Mouse (Mus musculus) right cerebral cortex, postnatal 25 days (tissue): ENCODE measurements at regions not wholly inside any gene's neighbourhood (a gene's known extent, or its start where the extent isn't known, plus 50 kb on each side); places are given as distances from the start of the nearest gene placed in this dataset.

Source experiments
- DNase-seq: peaks from one replicate; pipeline ENCODE4 v3.0.0; 2022

DNA sequence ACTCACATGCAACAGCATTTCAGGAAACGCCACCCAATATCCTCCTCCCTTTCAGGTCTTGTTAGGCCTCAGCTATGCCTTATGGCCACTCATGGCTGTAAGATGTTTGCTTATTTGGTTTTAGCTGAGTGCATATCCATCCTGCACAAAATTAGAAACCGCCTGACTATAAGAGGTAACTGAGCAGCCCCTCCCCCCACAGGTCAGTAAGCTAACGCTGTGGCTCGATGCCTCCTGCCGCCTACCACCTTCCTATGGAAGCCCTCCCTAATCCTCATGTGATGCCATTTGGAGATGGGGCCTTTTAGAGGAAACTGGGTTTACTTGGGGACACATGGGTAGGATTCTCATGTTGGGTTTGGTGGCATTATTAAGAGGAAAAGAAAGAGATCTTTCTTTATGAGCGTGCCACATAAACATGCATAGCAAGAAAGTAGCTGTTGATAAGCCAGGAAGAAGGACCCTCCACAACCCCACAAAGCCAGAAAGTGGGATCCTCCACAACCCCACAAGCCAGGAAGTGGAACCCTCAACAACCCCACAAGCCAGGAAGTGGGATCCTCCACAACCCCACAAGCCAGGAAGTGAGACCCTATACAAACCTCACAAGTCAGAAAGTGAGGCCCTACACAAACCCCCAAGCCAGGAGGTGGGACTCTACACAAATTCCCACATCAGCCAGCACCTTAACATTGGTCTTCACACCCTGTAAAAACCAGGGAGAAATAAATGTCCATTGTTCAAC is 134.5 kb downstream of the Tmem17 start:
- no peak for DNase-seq

DNA sequence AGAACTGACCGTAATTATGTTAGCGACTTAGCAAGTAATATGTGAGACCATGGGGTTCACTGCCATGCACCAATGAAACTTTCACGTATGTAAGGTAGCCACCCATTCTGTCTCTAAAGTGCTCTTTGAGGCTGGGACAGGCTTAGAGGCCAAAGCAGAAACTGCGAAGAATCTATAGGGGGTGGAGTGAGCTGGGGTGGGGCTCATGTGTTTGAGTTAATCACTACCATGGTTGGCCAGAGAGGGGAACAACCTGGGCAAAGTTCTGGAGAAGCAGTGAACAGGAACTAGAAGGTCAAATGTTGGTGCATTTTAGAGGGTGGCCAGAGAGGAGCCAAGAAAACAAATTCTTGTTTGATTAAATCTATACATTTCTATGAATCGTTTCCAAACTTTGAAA is 136.4 kb downstream of the Tmem17 start:
- DNase-seq = no peak

DNA sequence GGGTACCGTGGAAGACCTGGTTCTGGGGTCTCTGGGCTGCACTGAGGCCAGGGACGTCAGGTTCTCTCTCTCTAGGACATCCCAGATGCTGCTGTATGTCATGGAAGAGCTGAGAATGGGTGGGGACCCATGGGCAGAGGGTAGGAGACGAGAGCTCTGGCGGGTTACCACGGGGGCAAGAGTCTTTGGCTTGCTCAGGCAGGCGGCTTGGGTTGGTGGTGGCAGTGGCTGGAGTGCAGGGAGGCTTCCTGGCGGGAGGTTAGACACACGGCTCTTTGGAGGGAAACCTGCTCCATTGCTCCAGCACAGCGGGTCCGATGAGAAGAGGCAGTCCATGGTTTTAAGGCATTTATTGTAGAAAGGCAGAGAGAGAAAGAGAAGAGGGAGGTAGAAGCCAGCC is 138.9 kb downstream of the Tmem17 start:
- no peak for DNase-seq

DNA sequence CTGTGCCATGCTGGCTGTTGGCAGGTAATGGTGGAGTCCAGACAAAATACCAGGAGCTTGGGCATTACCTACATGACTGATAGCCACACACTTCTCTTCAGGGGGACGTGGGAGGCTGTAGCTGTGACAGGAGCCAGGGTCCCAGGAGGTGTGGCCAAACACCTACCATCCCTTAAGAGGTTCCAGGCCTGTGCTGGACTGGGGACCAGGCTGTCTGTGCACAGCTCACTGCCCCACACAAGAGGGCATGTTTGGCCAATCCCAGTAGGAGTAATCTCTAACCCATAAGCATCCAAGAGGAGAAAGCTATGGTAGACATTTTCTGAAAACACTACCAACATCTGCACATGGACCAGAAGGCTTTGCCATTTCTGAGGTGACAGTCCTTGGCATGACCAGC is 139.4 kb downstream of the Tmem17 start:
- no peak for DNase-seq

DNA sequence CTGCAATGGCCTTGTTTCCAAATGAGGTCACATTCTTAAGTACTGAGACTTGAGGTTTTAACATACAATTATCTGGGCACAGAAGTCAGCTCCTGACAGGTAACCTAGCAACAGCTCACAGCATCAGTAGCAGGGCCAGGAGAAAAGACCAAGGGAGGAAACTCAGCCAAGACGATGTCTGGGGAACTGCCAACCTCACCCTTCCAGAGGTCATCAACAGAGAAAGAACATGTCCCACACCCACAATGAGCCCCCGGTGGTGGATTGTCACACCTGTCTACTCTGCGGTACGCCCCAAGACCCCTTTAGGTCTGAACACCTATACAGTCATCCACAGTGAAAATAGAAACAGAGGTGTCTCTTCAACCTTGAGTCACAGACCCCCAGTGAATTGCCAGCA is 140.0 kb downstream of the Tmem17 start:
- no peak for DNase-seq

DNA sequence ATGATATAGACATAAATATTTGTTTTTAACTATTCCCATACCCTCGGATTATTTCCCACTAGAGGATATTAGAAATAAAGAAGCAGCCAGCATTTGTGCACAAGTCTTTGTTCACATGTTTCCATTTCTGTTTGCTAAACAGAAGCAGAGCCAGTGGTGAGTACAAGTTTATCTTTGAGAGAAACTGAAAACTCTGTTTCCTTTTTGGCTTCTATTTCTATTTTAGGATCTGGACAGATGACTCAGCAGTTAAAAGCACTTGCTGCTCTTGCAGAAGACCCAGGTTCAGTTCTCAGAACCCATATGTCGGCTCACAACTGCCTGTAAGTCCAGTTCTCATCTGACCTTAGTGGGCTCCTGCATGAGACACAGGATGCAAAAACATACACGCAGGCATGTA is 141.0 kb downstream of the Tmem17 start:
- no peak for DNase-seq

DNA sequence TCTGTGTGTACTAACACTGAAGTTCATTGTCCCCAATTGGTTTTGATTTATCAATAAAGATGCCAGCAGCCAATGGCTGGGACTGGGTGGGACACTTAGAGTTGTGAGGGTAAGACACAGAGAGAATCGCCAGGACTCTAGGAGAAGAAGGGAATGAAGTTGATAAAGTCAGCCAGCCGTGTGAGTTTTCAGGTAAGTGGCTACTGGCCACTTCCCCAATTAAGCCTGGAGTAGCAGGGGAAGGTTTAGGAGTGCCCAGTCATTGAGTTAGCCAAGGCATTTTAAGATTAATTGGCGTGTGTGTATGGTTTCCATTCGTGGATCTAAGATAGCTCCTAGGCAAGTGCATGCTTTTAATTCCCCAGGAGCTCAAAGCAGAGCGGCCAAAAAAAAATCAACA is 141.5 kb downstream of the Tmem17 start:
- DNase-seq = no peak

DNA sequence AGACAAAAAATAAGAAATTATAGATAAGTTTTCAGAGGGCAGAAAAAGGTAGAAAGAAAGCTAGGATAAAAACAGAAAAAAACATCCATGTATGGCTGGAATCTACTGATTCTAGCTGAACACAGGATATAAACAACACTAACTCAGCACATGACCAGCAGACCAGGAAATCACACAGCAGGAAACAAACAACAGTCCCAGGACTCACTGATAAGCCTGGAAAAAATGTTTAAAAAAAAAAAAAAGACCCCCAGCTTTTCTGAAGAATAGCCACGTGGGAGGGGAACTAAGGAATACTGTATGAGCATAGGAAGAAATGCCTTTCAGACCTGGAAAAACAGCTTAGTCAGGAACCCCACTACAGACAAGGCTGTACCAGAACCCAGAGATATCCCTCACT is 145.7 kb downstream of the Tmem17 start:
- DNase-seq = no peak

DNA sequence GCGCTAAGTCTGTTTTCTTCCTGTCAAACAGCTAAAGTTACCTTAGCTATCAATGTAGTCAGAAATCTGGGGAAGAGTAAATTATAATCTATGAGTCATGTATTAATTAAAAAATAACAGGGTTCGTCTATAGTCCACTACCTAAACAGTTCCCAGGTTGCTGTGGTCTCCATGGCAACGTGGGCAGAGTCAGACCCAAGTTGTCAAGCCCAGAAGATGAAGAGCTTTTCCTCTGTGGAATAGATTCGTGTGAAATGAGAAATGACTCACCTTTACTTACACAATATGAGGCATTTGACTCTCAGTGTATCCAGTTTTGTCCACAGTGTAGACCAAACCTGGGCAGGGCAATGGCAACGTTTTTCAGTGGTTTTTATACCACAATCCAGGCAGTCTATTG is 149.2 kb downstream of the Tmem17 start:
- DNase-seq = no peak

DNA sequence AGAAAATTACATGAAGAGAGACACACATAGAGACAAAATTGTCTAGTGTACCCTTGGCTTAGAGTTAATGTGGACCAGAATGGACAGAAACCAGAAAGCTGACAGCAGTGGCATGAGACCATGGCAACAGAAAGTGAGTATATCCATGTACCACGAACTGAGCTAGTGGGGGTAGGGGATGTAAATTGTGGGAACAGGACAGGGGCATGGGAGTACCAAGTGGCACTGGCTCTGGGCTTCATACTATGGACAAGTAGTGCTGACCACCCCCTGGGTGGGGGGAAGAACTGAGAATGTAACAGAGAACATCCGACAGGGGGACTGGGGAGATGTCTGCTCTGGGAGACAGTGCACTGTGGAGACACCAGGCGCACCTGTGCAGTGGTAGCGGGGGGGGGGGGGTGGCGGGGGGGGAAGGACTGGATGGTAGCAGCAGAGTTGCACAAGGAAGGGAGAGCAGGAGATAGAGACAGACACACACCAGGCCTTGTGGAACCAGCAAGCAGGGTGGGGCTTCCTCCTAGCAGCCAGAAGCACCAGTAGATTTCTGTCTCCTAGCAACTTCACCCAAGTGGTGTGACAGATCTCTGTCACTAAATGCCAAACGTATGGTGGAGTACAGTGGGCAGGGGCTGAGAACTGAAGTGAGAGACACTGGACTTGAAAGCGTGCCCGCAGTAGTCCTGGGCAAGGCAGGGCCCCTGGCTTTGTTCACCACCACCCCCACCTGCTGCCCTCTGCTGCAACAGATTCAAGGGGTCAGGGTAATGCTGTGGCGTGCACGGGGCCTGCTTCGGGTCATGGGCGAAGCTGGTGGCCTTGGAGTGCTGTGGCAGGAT is 150.0 kb downstream of the Tmem17 start:
- no peak for DNase-seq

DNA sequence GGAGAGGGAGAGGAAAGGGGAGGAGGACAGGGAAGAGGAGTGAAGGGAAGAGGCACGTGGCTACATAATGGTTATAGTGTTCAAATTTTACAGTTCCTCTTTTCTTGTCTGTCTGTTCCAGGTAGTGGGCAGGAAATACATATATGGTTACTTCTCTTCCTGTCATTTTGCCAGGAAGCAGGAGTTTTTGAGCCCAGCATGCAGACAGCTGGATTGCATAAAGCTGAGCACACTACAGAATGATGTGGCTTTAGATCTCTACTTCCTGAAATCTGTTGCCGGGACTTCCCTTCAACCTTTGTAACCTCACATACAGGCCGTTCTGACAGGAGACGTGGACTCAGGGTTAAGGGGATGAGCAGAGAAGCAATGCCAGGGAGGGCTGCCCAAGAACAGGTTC is 154.1 kb downstream of the Tmem17 start:
- DNase-seq = no peak

DNA sequence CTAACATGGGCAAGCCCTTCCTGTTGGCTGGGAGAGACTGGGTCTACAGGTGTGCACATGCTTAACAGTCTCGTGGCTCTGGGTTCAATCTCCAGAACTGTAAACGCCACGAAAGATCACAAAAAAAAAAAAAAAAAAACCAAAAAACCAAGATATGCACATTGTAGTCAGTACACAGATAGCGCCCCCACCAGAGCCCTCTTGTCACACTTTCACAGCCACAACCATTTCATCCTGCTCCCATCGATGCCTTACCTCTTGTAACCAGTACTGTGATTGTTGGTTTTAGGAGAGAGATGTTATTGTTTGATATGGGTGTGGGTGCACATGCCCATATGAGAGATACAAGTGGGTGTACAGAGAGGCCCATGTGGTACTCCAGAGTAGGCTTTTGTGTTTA is 154.5 kb downstream of the Tmem17 start:
- DNase-seq = no peak

DNA sequence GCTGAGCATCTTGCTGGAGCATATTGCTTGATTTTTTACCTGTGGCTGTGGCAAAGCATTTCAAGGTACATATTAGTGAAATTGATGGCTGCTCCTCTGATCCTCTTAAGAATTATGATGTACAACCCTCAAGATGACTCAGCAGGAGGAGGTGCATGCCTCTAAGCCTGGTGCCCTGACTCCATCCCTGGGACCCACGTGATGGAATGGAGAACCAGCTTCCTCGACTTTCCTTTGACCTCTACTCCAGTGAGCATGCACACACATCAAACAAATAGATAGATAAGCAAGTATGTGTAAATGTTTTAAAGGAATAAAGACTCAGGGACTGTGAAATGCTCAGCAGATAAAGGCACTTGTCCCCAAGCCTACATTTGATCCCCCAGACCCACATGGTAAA is 156.3 kb downstream of the Tmem17 start:
- no peak for DNase-seq

DNA sequence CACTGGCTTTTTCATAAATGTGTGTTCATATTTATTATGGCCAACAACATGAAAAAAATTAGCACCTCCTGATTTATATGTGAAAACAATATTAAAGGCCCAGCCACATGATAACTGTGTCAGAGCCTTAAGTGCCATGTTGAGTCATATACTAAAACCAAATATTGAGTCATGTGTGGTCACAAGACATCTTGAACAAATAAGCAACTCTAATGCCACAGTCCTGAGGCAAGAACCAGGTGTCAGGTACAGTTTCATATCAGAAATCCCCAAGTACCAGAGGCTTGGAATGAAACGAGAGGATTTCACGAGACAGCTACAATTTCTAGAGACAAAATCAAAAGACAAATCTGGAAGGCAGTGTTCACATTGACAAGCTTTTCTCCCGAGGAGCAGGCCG is 157.4 kb downstream of the Tmem17 start:
- DNase-seq = no peak

DNA sequence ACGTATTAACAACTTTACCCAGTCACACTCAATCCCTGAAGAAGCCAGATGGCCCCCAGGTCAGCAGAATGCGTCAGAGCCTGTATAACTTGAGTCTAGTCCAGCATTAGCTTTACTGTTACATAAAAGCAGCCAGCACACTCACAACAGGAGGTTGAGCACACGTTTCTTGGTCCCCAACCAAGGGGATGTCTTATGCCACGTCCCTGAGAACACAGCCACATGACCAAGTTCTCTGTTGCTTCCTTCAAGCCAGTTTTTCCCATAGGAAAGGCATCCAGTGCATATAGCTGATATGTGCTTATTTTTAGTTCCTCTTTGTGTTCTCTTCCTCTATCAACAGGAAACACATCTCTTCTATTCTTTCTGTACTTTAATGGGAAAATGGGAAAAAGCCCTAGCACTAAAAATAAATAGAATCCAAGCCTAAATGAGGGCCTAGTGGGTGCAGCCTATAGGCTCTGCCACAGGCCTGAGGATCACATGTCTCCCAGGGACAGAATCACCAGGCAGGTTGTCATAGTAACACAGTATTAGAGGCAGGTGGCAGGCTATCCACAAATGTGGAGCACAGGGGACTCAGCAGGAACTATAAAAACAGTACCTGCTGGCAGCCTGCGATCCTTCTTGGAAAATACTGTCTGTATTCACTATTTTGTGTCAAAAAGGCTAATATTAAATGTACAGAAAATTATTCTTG is 160.1 kb downstream of the Tmem17 start:
- DNase-seq = peak; percentile 43

DNA sequence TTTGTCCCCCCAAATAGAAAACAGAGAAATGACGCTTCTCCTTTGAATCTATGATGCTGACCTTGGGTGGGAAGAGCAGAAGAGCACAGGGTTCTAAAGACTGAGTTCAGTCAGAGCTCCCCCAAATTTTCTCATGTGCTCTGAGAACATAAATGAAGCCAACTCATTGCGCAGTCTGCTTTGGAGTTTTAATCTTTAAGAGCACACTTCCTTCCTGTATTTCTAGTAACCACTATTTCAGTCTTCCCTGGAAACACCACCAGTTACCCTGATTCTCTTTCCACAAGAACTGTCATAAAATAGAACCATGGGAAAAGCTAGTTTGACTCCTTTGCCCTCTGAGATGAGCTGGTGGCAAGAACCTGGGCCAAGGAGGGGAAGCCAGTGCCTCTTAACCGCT is 163.2 kb downstream of the Tmem17 start:
- DNase-seq = no peak

DNA sequence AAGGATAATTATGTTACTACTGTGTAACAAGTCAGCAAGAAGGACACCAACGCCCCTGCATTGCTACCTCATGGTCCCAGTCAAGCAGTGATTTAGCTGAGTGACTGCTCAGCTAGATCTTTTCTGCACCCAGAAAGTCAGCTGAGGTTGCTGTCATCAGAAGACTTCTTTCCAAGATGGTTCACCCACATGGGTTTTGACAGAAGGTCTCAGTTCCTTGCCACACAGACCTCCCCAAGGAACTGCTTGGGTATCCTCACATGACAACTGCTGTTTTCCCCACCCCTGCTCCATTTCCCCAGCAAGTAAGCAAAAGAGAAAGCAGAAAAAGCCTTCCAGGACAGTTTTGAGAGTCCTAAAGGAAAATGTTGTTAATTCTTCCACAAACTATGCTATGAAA is 163.9 kb downstream of the Tmem17 start:
- DNase-seq = no peak

DNA sequence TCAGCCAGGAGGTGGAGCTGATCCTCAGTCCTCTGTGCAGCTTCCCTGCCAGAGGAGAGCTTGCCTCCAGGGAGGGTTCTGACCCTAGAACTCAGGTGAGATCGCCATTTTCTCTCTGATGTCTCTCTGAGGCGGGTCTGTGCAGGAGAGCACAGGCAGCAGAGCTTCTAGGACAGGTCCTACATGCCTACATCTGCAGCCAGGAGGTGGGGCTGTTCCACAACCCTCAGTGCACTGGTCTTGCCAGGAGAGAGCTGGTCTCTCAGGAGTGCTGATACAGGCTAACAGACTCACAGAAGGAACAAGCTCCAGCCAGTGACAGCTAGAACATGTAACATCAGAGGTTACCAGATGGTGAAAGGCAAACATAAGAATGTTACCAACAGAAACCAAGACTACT is 165.4 kb downstream of the Tmem17 start:
- DNase-seq = no peak

DNA sequence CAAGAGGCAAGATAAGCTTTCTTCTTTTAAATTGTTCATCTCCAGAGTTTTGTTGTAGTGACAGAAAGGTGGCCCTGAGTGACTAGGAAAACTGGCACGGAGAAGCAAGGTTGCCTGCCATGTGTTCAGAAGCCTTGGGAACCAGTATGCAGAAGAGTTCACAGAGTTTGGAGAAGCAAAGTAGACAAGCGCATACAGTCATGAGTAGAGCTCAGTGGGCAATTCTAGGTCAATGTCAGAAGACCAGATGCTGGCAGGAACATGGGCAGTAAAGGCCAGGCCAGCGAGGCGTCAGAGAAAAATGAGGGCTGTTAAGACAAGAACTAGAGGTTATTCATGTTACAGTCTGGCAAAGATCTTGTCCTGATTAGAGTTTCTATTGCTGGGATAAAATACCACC is 172.7 kb downstream of the Tmem17 start:
- no peak for DNase-seq

DNA sequence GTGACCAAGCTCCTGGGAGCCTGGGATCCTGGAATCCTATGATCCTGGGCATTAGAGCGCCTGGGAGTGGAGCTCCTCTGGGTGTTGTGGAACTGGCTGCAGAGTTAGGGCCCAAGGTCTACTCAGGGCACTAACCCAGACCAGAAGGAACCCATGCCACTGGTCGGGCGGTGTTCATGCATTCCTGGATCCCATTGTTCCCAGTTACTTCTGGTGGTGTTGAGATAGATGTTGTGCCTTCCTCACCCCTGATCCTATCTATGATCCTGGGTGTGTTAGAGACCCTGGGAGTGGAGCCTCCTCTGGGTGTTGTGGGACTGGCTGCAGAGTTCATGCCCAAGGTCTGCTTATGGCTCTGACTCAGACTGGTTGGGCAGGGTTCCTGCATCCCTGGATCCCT is 169.9 kb downstream of the B3gnt2 start:
- DNase-seq = no peak

DNA sequence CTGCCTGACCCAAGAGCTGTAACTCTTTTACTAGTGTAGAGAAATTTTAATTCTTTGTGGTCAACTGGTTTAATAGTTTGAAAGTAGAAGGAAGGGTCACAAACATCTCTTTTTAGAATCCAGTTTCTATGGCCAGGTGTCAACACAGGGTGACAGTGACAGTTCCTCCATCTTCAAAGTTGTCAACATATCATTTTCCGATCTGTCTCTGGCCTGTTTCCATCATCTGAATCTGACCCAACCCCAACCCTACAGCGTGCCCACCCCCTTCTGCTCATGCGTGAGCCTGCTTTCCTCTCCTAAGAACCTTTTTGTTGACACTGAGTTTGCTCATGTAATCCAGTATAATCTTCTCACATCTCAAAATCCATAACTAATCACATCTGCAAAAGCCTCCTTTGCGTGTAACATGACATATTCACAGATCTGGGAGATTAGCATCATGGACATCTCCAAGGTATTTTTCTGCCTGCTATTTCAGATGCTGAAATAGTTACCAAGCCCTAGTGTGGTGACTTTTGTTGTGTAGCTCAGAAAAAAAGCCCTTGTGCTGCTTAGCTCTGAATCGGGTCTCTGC is 168.4 kb downstream of the B3gnt2 start:
- DNase-seq = no peak

DNA sequence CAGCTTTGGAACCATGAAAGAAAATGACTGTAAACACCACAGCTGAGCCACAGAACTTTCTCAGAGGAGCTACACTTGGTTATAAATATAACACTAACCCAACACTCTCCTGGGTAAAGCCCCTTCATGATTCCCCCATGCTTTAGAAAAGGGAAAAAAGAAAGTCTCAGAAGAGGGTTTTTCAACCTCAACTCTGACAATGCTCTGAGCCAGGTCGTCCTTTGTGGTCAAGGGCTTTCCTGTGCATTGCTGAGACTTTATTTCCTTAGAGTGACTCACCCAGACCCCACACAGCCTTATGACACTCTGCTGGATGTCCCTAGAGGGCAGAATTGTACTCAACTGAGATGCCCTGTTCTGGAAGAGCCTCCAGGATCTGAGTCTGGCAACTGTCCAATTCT is 167.8 kb downstream of the B3gnt2 start:
- DNase-seq = no peak

DNA sequence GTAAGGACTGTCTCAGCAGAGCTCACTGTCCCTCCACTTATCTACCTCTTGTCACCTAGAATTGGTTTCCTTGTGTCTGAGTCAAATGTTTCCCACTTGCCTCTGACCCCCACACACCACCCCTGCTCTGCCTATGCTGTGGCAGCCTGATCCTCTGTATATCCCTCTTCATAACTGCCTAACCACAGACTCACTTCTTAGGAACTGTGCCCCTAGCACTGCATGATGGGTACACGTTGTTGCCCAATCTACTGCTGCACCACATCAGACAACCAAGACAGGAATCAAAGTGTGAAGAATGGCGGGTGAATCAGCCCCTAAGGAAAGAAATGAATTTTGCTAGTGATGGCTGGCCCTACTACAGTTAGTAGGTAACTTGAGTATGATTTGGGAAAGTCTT is 167.4 kb downstream of the B3gnt2 start:
- DNase-seq = no peak

DNA sequence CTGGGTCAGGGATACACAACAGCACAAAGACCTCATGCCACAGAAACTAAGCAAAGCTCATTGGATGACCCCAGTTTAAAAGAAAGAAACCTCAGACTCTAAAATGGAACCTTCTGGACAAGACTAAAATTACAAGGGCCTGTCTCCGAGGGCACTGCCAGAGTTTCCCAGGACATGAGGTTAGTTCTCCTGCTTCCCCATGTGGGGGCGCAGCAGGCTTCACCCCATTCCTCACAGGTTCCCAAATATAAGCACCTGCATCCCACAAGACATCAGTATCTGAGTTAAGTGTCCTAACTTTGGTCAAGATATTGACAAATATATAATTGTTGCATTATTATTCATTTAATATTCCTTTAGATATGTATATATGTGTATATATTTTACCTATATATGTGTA is 166.8 kb downstream of the B3gnt2 start:
- no peak for DNase-seq
